Mouse (Mus musculus): Measurements from ENCODE around the gene Fblim1. TPM values are rescaled to one million over a fixed set of nuclear protein-coding genes. Genes with fewer than 3 reads are reported as not detected.

Fblim1 gene
- total RNA-seq, 2 experiments from 2014 or later, result 0.90 to 1.1 TPM

- no peak for DNase-seq (ENCODE audit: low spot score)
These were observed 64.0 kb downstream of the Fblim1 start for GRCm38 (mm10) chr4:141541851-141542250.

GRCm38 (mm10) chr4:141540844-141541243, 65.1 kb downstream of the Fblim1 start:
- DNase-seq (ENCODE audit: low spot score), result no peak

- no peak for DNase-seq (ENCODE audit: low spot score)
These were observed 66.6 kb downstream of the Fblim1 start for GRCm38 (mm10) chr4:141539213-141539767.

GRCm38 (mm10) chr4:141538408-141539212, 67.3 kb downstream of the Fblim1 start, which contains the start of gene Spen:
Gene Spen, minus strand, starts transcription at chr4:141538597.
- peak; percentile 93 for DNase-seq (ENCODE audit: low spot score)

GRCm38 (mm10) chr4:141537706-141538407, 68.0 kb downstream of the Fblim1 start:
- DNase-seq (ENCODE audit: low spot score), result peak; percentile 43

GRCm38 (mm10) chr4:141537226-141537610, 68.7 kb downstream of the Fblim1 start:
- DNase-seq (ENCODE audit: low spot score), result peak; percentile 29

- peak; percentile 51 for DNase-seq (ENCODE audit: low spot score)
These were observed 69.3 kb downstream of the Fblim1 start for GRCm38 (mm10) chr4:141536291-141537225.

GRCm38 (mm10) chr4:141534947-141535680, 70.8 kb downstream of the Fblim1 start:
- DNase-seq (ENCODE audit: low spot score), result peak; percentile 40

GRCm38 (mm10) chr4:141530979-141531378, 74.9 kb downstream of the Fblim1 start:
- no peak for DNase-seq (ENCODE audit: low spot score)

- DNase-seq (ENCODE audit: low spot score), result no peak
These were observed 77.0 kb downstream of the Fblim1 start for GRCm38 (mm10) chr4:141528938-141529337.

- no peak for DNase-seq (ENCODE audit: low spot score)
These were observed 78.8 kb downstream of the Fblim1 start for GRCm38 (mm10) chr4:141526936-141527650.

Other genes starting within 250 kb of the Fblim1 start
- under 1 TPM; 0.16 to 0.31 TPM for gene Fam131c, start 237.9 kb downstream of the Fblim1 start, total RNA-seq (2021)
- gene Clcnka, start 207.4 kb downstream of the Fblim1 start, total RNA-seq (2021), result not detected
- under 1 TPM in 1 of 2 experiments, not detected in 1; 0.40 TPM for gene Clcnkb, start 190.1 kb downstream of the Fblim1 start, total RNA-seq (2021)
- gene Hspb7, start 185.3 kb downstream of the Fblim1 start, total RNA-seq (2021), result 100 to 1,000 TPM; 331 to 560 TPM
- 1 to 10 TPM in 1 of 2 experiments, under 1 TPM in 1; 0.87 to 1.0 TPM for gene Srarp, start 170.0 kb downstream of the Fblim1 start, total RNA-seq (2021)
- 10 to 100 TPM; 29.2 to 32.2 TPM for gene Zbtb17, start 161.4 kb downstream of the Fblim1 start, total RNA-seq (2021)
- gene Spen, start 67.5 kb downstream of the Fblim1 start, total RNA-seq (2021), result 10 to 100 TPM; 21.4 to 21.9 TPM
- under 1 TPM; 0.55 to 0.62 TPM for gene Tmem82, start 12.5 kb upstream of the Fblim1 start, total RNA-seq (2021)
- 10 to 100 TPM; 13.3 to 15.7 TPM for gene Slc25a34, start 17.7 kb upstream of the Fblim1 start, total RNA-seq (2021)
- gene Plekhm2, start 58.8 kb upstream of the Fblim1 start, total RNA-seq (2021), result 10 to 100 TPM; 28.9 to 34.5 TPM
- 1 to 10 TPM; 4.1 to 5.2 TPM for gene Rsc1a1, start 79.5 kb upstream of the Fblim1 start, total RNA-seq (2021)
- 10 to 100 TPM; 57.5 to 62.5 TPM for gene Ddi2, start 117.3 kb upstream of the Fblim1 start, total RNA-seq (2021)
- gene Agmat, start 140.6 kb upstream of the Fblim1 start, total RNA-seq (2021), result not detected
- 10 to 100 TPM; 13.2 to 13.3 TPM for gene Dnajc16, start 184.8 kb upstream of the Fblim1 start, total RNA-seq (2021)
- 1 to 10 TPM; 2.4 TPM for gene Casp9, start 187.5 kb upstream of the Fblim1 start, total RNA-seq (2021)
- gene Cela2a, start 220.1 kb upstream of the Fblim1 start, total RNA-seq (2021), result under 1 TPM in 1 of 2 experiments, not detected in 1; 0.78 TPM
- gene Ctrc, start 240.3 kb upstream of the Fblim1 start, total RNA-seq (2021), result not detected

All from gastrocnemius, adult 18-20 months (tissue).